Mouse (Mus musculus): ENCODE results near the gene Phf12. TPM values are rescaled to one million over a fixed set of nuclear protein-coding genes. Genes with fewer than 3 reads are reported as not detected.

Gene Phf12
- polyA plus RNA-seq, 1 experiment: 151 TPM

DNA sequence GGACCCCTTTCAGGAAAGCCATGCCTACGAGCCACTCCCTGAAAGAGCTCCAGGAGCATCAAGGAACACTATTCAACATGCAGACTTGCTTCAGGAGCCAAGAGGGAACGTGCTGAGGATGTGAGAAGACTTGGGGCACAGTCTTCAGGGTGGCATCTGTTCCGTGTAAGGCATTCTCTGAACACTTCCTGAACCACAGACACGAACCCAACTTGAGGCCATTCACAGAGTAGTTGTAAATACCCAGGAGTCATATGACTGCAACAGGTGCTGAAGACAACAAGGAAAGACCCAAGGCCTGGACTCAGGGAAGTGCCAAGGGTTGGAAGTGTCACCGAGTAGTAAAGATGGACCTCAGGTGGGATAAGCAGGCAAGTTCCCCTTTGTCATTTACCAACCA is 85.0 kb downstream of the Phf12 start:
- no peaks in the 10 kb centered on the region for H3K27me3 ChIP-seq (ENCODE audit: control insufficient read depth, insufficient read depth, low read length)
- H3K27ac ChIP-seq (ENCODE audit: control insufficient read depth, insufficient read depth, low read length): no peak overlapping the region
- no peak overlapping the region for H3K4me3 ChIP-seq (ENCODE audit: control insufficient read depth, insufficient read depth, low read length)
- 0 out of 2 replicates have a peak, but pooled peaks cover 4% of the 10 kb centered on the region for H3K4me1 ChIP-seq (replicated peaks; ENCODE audit: control insufficient read depth, insufficient read depth, low read length)
- no peak for DNase-seq
- WGBS: 60% methylated on average over 5 of the region's 5 CpGs
- no peak for TF ChIP-seq POLR2A (IDR thresholded peaks at IDR 0.05; ENCODE audit: control insufficient read depth, extremely low read depth, insufficient read depth, low read length, poor library complexity)
- no peak for TF ChIP-seq CTCF (IDR thresholded peaks at IDR 0.05; ENCODE audit: borderline replicate concordance, control insufficient read depth, extremely low read depth, insufficient read depth, low read length, poor library complexity)
- no peaks in the 10 kb centered on the region for H3K36me3 ChIP-seq (ENCODE audit: control insufficient read depth, insufficient read depth, low read length)

DNA sequence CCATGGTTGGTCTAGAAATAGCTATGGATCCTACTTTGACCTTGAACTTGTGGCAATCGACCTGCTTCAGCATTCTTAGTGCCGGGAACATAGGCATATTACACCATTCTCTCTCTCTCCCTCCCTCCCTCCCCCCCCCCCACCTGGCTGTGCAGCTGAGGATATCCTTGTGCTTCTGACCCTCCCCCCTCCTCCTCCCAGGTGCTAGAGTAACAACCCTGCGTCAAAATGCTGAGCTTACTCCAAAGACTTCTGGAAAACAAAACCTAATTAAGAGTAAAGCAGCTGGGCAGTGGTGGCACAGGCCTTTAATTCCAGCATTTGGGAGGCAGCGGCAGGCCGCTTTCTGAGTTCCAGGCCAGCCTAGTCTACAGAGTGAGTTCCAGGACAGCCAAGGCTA is 86.6 kb downstream of the Phf12 start:
- TF ChIP-seq POLR2A (IDR thresholded peaks at IDR 0.05; ENCODE audit: control insufficient read depth, extremely low read depth, insufficient read depth, low read length, poor library complexity) (no peak), CTCF (IDR thresholded peaks at IDR 0.05; ENCODE audit: borderline replicate concordance, control insufficient read depth, extremely low read depth, insufficient read depth, low read length, poor library complexity) (no peak)
- 91% methylated on average over 5 of the region's 5 CpGs for WGBS
- Histone ChIP-seq H3K4me3 (ENCODE audit: control insufficient read depth, insufficient read depth, low read length) (no peak overlapping the region), H3K27ac (ENCODE audit: control insufficient read depth, insufficient read depth, low read length) (no peak overlapping the region), H3K36me3 (ENCODE audit: control insufficient read depth, insufficient read depth, low read length) (peaks cover 2% of the 10 kb centered on the region; the same call in 1 of the 2 replicates), H3K27me3 (ENCODE audit: control insufficient read depth, insufficient read depth, low read length) (no peaks in the 10 kb centered on the region), H3K4me1 (replicated peaks; ENCODE audit: control insufficient read depth, insufficient read depth, low read length) (0 out of 2 replicates have a peak, but pooled peaks cover 4% of the 10 kb centered on the region)
- no peak for DNase-seq

DNA sequence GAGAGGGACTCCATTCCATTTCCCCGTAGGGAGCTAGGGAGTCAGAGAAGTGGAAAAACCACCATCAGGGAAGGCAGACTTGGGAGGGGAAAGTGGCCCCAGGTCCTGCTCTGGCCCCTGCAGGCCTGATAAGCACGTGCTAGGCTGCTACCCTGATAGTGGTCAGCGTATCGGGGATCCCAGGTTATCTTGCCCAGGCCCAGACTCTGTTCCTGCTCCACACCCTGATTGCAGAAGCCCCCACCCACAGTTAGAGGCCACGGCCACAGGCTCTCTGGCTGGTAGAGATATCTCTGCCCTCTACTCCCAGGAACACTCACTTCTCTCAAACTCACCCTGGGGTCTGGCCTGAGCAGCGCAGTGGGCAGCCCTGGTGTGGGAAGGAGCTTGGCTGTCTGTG is 87.1 kb downstream of the Phf12 start:
- H3K36me3 ChIP-seq (ENCODE audit: control insufficient read depth, insufficient read depth, low read length): peaks cover 7% of the 10 kb centered on the region; the same call in 1 of the 2 replicates
- DNase-seq: no peak
- 0 out of 2 replicates have a peak, but pooled peaks cover 4% of the 10 kb centered on the region for H3K4me1 ChIP-seq (replicated peaks; ENCODE audit: control insufficient read depth, insufficient read depth, low read length)
- no peak overlapping the region for H3K4me3 ChIP-seq (ENCODE audit: control insufficient read depth, insufficient read depth, low read length)
- WGBS: 99% methylated on average over 6 of the region's 6 CpGs
- no peak overlapping the region for H3K27ac ChIP-seq (ENCODE audit: control insufficient read depth, insufficient read depth, low read length)
- no peaks in the 10 kb centered on the region for H3K27me3 ChIP-seq (ENCODE audit: control insufficient read depth, insufficient read depth, low read length)
- TF ChIP-seq POLR2A (IDR thresholded peaks at IDR 0.05; ENCODE audit: control insufficient read depth, extremely low read depth, insufficient read depth, low read length, poor library complexity): no peak
- TF ChIP-seq CTCF (IDR thresholded peaks at IDR 0.05; ENCODE audit: borderline replicate concordance, control insufficient read depth, extremely low read depth, insufficient read depth, low read length, poor library complexity): no peak

DNA sequence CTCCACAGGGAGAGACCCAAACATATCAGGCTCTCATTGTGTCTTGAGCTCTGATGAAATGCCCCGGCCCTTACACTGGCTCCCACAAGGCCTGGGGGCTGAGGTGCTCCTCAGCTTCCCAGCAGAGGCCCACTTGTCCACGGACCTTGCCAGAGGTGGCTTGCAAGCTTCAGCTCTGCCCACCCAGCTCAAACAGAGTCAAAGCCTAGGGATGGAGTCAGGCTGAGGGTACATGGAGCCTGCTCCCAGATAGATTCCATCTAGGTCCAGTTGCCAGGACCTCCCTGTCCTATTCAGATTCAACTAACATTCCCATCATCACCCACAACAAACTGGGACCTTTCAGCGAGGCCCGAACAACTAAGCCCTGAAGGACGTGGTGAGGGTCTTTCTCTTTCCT is 89.4 kb downstream of the Phf12 start:
- peaks cover 21% of the 10 kb centered on the region for H3K36me3 ChIP-seq (ENCODE audit: control insufficient read depth, insufficient read depth, low read length)
- 96% methylated on average over 5 of the region's 5 CpGs for WGBS
- no peak for DNase-seq
- no peak overlapping the region for H3K4me3 ChIP-seq (ENCODE audit: control insufficient read depth, insufficient read depth, low read length)
- H3K4me1 ChIP-seq (replicated peaks; ENCODE audit: control insufficient read depth, insufficient read depth, low read length): 0 out of 2 replicates have a peak, but pooled peaks cover 4% of the 10 kb centered on the region
- H3K27me3 ChIP-seq (ENCODE audit: control insufficient read depth, insufficient read depth, low read length): no peaks in the 10 kb centered on the region
- no peak overlapping the region for H3K27ac ChIP-seq (ENCODE audit: control insufficient read depth, insufficient read depth, low read length)
- TF ChIP-seq POLR2A (IDR thresholded peaks at IDR 0.05; ENCODE audit: control insufficient read depth, extremely low read depth, insufficient read depth, low read length, poor library complexity) (no peak), CTCF (IDR thresholded peaks at IDR 0.05; ENCODE audit: borderline replicate concordance, control insufficient read depth, extremely low read depth, insufficient read depth, low read length, poor library complexity) (no peak)

DNA sequence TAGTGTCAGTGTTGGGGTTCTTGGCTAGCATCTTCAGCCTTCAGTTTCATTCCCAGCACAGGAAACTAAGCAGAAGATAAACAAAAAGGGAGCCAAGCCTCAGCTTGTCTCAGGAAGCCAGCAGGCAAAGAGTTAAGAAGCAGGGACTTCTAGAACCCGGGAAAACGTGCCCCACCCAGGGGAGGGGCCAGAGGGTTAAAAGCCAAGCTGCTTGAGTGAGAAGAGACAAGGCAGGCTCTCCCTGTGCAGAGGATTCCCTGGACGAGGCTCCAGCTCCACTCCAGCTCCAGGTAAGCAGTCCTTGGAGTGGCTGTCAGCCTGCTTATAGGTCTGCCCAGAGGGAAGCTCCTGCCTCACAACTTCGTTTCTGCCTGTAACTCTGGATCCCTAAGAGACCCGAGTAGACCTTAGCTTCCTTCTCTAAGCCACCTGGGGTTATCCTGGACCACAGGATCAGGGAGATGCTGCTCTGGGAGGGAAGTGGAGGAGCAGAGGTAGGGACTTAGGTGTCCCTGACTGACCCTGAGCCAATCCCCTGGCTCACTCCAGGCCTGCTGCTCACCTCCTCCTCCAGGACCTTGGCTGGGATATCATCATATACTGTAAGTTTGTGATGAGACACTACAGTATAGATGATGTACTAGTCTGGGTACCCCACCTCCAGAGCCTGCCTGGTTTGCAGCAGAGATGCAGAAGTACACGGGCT is 90.0 kb downstream of the Phf12 start:
- TF ChIP-seq CTCF (IDR thresholded peaks at IDR 0.05; ENCODE audit: borderline replicate concordance, control insufficient read depth, extremely low read depth, insufficient read depth, low read length, poor library complexity) (no peak), POLR2A (IDR thresholded peaks at IDR 0.05; ENCODE audit: control insufficient read depth, extremely low read depth, insufficient read depth, low read length, poor library complexity) (no peak)
- WGBS: 65% methylated on average over 6 of the region's 6 CpGs
- DNase-seq: no peak
- Histone ChIP-seq H3K4me1 (replicated peaks; ENCODE audit: control insufficient read depth, insufficient read depth, low read length) (no peaks in the 10 kb centered on the region), H3K4me3 (ENCODE audit: control insufficient read depth, insufficient read depth, low read length) (no peak overlapping the region), H3K27ac (ENCODE audit: control insufficient read depth, insufficient read depth, low read length) (no peak overlapping the region), H3K36me3 (ENCODE audit: control insufficient read depth, insufficient read depth, low read length) (peaks cover 21% of the 10 kb centered on the region), H3K27me3 (ENCODE audit: control insufficient read depth, insufficient read depth, low read length) (no peaks in the 10 kb centered on the region)

DNA sequence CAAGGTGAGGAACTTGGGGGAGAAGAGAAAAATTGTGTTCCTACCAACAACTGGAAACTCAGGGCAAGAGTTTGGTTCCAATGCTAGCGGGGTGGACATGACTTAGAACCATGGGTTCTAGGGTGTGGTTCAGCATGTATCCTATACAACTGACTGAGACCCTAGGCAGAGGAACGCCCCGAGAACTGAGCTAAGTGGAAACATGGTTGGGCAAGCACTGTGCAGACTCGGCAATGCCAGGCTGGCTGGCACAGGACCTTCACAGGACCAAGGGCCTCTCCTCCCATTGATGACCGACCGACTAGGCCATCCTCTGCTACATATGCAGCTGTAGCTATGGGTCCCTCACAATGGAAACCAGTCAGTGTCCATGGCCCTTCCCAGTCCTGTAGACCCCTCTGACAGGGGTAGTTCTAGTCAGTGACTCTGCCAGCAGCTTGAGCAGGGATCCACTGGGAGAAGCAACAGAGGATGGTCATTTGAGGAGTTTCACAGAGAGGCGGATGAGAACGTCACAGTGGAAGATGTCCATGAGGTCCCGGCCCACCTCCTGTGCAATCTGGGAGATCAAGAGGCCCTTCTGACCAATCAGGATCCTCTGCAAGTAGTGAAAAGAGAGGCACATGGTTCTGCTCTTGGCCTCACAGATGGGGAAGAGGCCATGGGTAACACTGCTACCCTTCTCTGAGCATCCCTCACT is 91.2 kb downstream of the Phf12 start:
- 95% methylated on average over 9 of the region's 9 CpGs for WGBS
- DNase-seq: no peak
- Histone ChIP-seq H3K27me3 (ENCODE audit: control insufficient read depth, insufficient read depth, low read length) (no peaks in the 10 kb centered on the region), H3K36me3 (ENCODE audit: control insufficient read depth, insufficient read depth, low read length) (peaks cover 21% of the 10 kb centered on the region), H3K27ac (ENCODE audit: control insufficient read depth, insufficient read depth, low read length) (no peak overlapping the region), H3K4me1 (replicated peaks; ENCODE audit: control insufficient read depth, insufficient read depth, low read length) (no peaks in the 10 kb centered on the region), H3K4me3 (ENCODE audit: control insufficient read depth, insufficient read depth, low read length) (no peak overlapping the region)
- TF ChIP-seq POLR2A (IDR thresholded peaks at IDR 0.05; ENCODE audit: control insufficient read depth, extremely low read depth, insufficient read depth, low read length, poor library complexity) (no peak), CTCF (IDR thresholded peaks at IDR 0.05; ENCODE audit: borderline replicate concordance, control insufficient read depth, extremely low read depth, insufficient read depth, low read length, poor library complexity) (no peak)
